Mouse (Mus musculus): ENCODE data around the gene Hdhd3. TPM values are rescaled to one million over a fixed set of nuclear protein-coding genes. Genes with fewer than 3 reads are reported as not detected.

Hdhd3 gene
- polyA plus RNA-seq, 1 experiment from 2014 or later = 23.5 TPM

GRCm38 (mm10) chr4:62516079-62516478 is 12.8 kb upstream of the Hdhd3 start:
- ATAC-seq (ENCODE audit: low FRiP score, low TSS enrichment) (no peak), DNase-seq (ENCODE audit: low spot score) (no peak)
- H3K36me3 ChIP-seq (ENCODE audit: control insufficient read depth, insufficient read depth, low read length) = peaks cover 15% of the 10 kb centered on the region
- no peaks in the 10 kb centered on the region for H3K9me3 ChIP-seq (ENCODE audit: control insufficient read depth, low read length)
- no peak overlapping the region for H3K4me3 ChIP-seq (ENCODE audit: low read depth, low read length)
- H3K27me3 ChIP-seq (ENCODE audit: control insufficient read depth, insufficient read depth, low read length) = no peaks in the 10 kb centered on the region
- peak overlapping the region; percentile 72 for H3K4me2 ChIP-seq (replicated peaks; ENCODE audit: low read depth)
- TF ChIP-seq CTCF (IDR thresholded peaks at IDR 0.05; ENCODE audit: low read depth) = peak; percentile 34; the same call in 1 of the 2 replicates
- TF ChIP-seq EP300 (optimal IDR thresholded peaks at IDR 0.05) = no peak
- peak overlapping the region; percentile 91 for H3K27ac ChIP-seq (replicated peaks)
- H3K9ac ChIP-seq (ENCODE audit: low read length) = no peak overlapping the region
- peaks cover 6% of the 10 kb centered on the region for H3K4me1 ChIP-seq (replicated peaks; ENCODE audit: control insufficient read depth, insufficient read depth)
- 21% methylated on average over 2 of the region's 2 CpGs for WGBS

- TF ChIP-seq CTCF (IDR thresholded peaks at IDR 0.05; ENCODE audit: low read depth) (no peak), EP300 (optimal IDR thresholded peaks at IDR 0.05) (no peak)
- H3K4me3 ChIP-seq (ENCODE audit: low read depth, low read length) = no peak overlapping the region
- DNase-seq (ENCODE audit: low spot score) (no peak), ATAC-seq (ENCODE audit: low FRiP score, low TSS enrichment) (no peak)
- 0 out of 2 replicates have a peak overlapping the region, but pooled peaks have one; percentile 3 for H3K9ac ChIP-seq (ENCODE audit: low read length)
- peaks cover 15% of the 10 kb centered on the region for H3K36me3 ChIP-seq (ENCODE audit: control insufficient read depth, insufficient read depth, low read length)
- peak overlapping the region; percentile 72 for H3K4me2 ChIP-seq (replicated peaks; ENCODE audit: low read depth)
- WGBS = 54% methylated on average over 3 of the region's 3 CpGs
- no peaks in the 10 kb centered on the region for H3K27me3 ChIP-seq (ENCODE audit: control insufficient read depth, insufficient read depth, low read length)
- H3K4me1 ChIP-seq (replicated peaks; ENCODE audit: control insufficient read depth, insufficient read depth) = peaks cover 6% of the 10 kb centered on the region
- no peaks in the 10 kb centered on the region for H3K9me3 ChIP-seq (ENCODE audit: control insufficient read depth, low read length)
- peak overlapping the region; percentile 91 for H3K27ac ChIP-seq (replicated peaks)
These were observed 12.2 kb upstream of the Hdhd3 start for GRCm38 (mm10) chr4:62515490-62515889.

- Histone ChIP-seq H3K9ac (ENCODE audit: low read length) (0 out of 2 replicates have a peak overlapping the region, but pooled peaks have one; percentile 3), H3K36me3 (ENCODE audit: control insufficient read depth, insufficient read depth, low read length) (peaks cover 19% of the 10 kb centered on the region), H3K4me1 (replicated peaks; ENCODE audit: control insufficient read depth, insufficient read depth) (peaks cover 6% of the 10 kb centered on the region), H3K27me3 (ENCODE audit: control insufficient read depth, insufficient read depth, low read length) (no peaks in the 10 kb centered on the region), H3K4me3 (ENCODE audit: low read depth, low read length) (no peak overlapping the region), H3K27ac (replicated peaks) (peak overlapping the region; percentile 91; the same call in 1 of the 2 replicates), H3K4me2 (replicated peaks; ENCODE audit: low read depth) (no peak overlapping the region), H3K9me3 (ENCODE audit: control insufficient read depth, low read length) (no peaks in the 10 kb centered on the region)
- no peak for ATAC-seq (ENCODE audit: low FRiP score, low TSS enrichment)
- 51% methylated on average over 7 of the region's 7 CpGs for WGBS
- DNase-seq (ENCODE audit: low spot score) = no peak
- no peak for TF ChIP-seq EP300 (optimal IDR thresholded peaks at IDR 0.05)
- TF ChIP-seq CTCF (IDR thresholded peaks at IDR 0.05; ENCODE audit: low read depth) = no peak
These were observed 11.7 kb upstream of the Hdhd3 start for GRCm38 (mm10) chr4:62514995-62515394.

GRCm38 (mm10) chr4:62513998-62514506 is 10.8 kb upstream of the Hdhd3 start:
- no peak overlapping the region for H3K9ac ChIP-seq (ENCODE audit: low read length)
- H3K36me3 ChIP-seq (ENCODE audit: control insufficient read depth, insufficient read depth, low read length) = peaks cover 24% of the 10 kb centered on the region
- no peak overlapping the region for H3K4me2 ChIP-seq (replicated peaks; ENCODE audit: low read depth)
- peaks cover 6% of the 10 kb centered on the region for H3K4me1 ChIP-seq (replicated peaks; ENCODE audit: control insufficient read depth, insufficient read depth)
- no peaks in the 10 kb centered on the region for H3K9me3 ChIP-seq (ENCODE audit: control insufficient read depth, low read length)
- no peak for DNase-seq (ENCODE audit: low spot score)
- 61% methylated on average over 11 of the region's 11 CpGs for WGBS
- ATAC-seq (ENCODE audit: low FRiP score, low TSS enrichment) = no peak
- H3K27me3 ChIP-seq (ENCODE audit: control insufficient read depth, insufficient read depth, low read length) = no peaks in the 10 kb centered on the region
- H3K4me3 ChIP-seq (ENCODE audit: low read depth, low read length) = no peak overlapping the region
- no peak overlapping the region for H3K27ac ChIP-seq (replicated peaks)
- TF ChIP-seq EP300 (optimal IDR thresholded peaks at IDR 0.05) (no peak), CTCF (IDR thresholded peaks at IDR 0.05; ENCODE audit: low read depth) (0 out of 2 replicates have a peak, but pooled peaks have one; percentile 9)

GRCm38 (mm10) chr4:62509946-62510345 is 6.7 kb upstream of the Hdhd3 start:
- H3K36me3 ChIP-seq (ENCODE audit: control insufficient read depth, insufficient read depth, low read length) = peaks cover 35% of the 10 kb centered on the region
- no peaks in the 10 kb centered on the region for H3K27me3 ChIP-seq (ENCODE audit: control insufficient read depth, insufficient read depth, low read length)
- H3K4me1 ChIP-seq (replicated peaks; ENCODE audit: control insufficient read depth, insufficient read depth) = no peaks in the 10 kb centered on the region
- no peak for DNase-seq (ENCODE audit: low spot score)
- no peak for ATAC-seq (ENCODE audit: low FRiP score, low TSS enrichment)
- no peak overlapping the region for H3K4me3 ChIP-seq (ENCODE audit: low read depth, low read length)
- H3K9me3 ChIP-seq (ENCODE audit: control insufficient read depth, low read length) = no peaks in the 10 kb centered on the region
- TF ChIP-seq EP300 (optimal IDR thresholded peaks at IDR 0.05) = no peak
- no peak for TF ChIP-seq CTCF (IDR thresholded peaks at IDR 0.05; ENCODE audit: low read depth)
- WGBS = 78% methylated on average over 11 of the region's 11 CpGs
- no peak overlapping the region for H3K4me2 ChIP-seq (replicated peaks; ENCODE audit: low read depth)
- no peak overlapping the region for H3K9ac ChIP-seq (ENCODE audit: low read length)
- no peak overlapping the region for H3K27ac ChIP-seq (replicated peaks)

GRCm38 (mm10) chr4:62508839-62509238 is 5.6 kb upstream of the Hdhd3 start:
- WGBS = 83% methylated on average over 5 of the region's 5 CpGs
- peaks cover 35% of the 10 kb centered on the region for H3K36me3 ChIP-seq (ENCODE audit: control insufficient read depth, insufficient read depth, low read length)

More at GRCm38 (mm10) chr4:62508839-62509238, 5.6 kb upstream of the Hdhd3 start:
- no peaks in the 10 kb centered on the region for H3K9me3 ChIP-seq (ENCODE audit: control insufficient read depth, low read length)
- H3K9ac ChIP-seq (ENCODE audit: low read length) = no peak overlapping the region
- TF ChIP-seq CTCF (IDR thresholded peaks at IDR 0.05; ENCODE audit: low read depth) (no peak), EP300 (optimal IDR thresholded peaks at IDR 0.05) (no peak)
- ATAC-seq (ENCODE audit: low FRiP score, low TSS enrichment) = no peak
- H3K27me3 ChIP-seq (ENCODE audit: control insufficient read depth, insufficient read depth, low read length) = no peaks in the 10 kb centered on the region
- no peaks in the 10 kb centered on the region for H3K4me1 ChIP-seq (replicated peaks; ENCODE audit: control insufficient read depth, insufficient read depth)
- 0 out of 2 replicates have a peak overlapping the region, but pooled peaks have one; percentile 13 for H3K27ac ChIP-seq (replicated peaks)
- H3K4me3 ChIP-seq (ENCODE audit: low read depth, low read length) = no peak overlapping the region
- H3K4me2 ChIP-seq (replicated peaks; ENCODE audit: low read depth) = no peak overlapping the region
- no peak for DNase-seq (ENCODE audit: low spot score)
